Mouse (Mus musculus): Measurements from ENCODE around the gene Ank.
A peak's percentile ranks its signal among the peaks of the same experiment; 100 is the strongest.

The Ank gene

DNA sequence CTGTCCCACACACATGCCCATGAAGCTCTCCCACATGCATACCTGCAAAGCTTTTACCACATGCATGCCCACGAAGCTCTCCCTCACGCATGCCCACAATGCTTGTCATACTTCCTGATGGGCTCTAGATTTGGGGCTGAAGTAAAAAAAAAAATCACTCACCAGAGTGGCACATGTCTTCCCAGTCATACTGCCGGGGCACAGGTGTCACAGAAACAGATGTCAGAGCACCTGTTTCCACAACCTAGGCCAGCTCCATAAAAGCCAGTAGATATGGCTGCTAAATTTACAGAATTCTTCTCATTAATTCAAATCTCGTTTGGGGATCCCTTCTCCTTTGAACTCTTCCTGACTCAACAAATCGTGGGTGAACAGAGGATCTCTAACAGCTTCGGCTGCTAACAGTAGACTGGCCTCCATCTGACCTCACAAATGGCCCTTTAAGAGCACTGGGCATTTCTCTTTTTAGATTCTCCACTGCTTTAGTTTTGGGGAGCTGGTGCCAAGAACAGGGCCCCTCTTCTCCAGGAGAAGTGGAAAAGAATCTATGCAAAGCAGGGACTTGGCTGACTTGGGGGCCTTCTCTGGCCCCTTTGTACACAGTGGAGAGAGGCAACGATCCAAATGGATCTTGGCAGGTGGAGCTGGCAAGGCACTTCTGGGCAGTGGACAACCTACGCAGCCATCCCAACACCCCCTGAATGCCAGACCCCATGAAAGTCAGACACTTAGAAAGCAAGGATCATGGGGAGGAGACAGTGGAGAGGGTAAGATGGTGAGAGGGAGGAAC, 108.7 kb downstream of the Ank start:
- no peak for DNase-seq (ENCODE audit: low spot score in 2 of 2)

GRCm38 (mm10) chr15:27575932-27576331, 109.5 kb downstream of the Ank start:
- no peak for DNase-seq (ENCODE audit: low spot score in 2 of 2)

GRCm38 (mm10) chr15:27576886-27577285, 110.4 kb downstream of the Ank start:
- no peak for DNase-seq (ENCODE audit: low spot score in 2 of 2)

DNA sequence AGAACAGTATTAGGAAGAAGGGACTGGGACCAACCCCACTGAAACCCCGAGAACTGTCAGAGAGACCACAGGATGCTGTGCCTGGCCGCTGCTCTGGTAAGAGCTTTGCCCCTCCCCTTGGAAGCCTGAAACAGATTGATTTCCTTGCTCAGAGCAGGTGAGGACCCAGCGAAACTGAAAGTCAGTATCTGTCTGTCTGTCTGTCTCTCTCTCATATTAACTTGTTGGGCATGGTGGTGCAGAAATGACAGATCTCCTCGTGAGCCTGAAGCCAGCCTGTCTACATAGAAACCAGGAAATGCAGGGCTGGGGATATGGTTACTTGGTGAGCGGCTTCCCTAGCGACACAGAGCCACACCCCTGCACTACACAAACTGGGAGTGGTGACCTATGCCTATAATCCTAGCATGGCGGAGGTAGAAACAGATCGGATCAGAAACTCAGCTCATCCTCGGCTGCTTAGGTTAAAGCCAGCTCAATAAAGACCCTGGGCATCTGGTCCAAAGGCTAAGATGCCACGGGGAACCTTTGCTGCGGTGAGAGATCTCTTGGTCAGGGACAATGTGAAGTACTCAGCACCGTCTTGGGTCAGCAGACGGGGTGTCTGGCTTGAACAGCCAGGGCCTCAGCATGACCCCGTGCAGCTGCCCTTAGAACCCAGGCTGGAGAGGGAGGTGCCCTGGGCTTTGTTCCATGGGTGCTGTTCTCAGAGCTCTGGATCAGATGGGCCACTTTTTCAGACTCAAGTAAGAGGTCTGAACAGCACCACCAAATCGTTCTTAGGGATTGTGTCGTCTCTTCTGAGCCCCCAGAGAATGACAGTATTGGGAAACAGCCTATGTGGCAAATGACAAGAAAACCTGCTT, 111.7 kb downstream of the Ank start:
- no peak for DNase-seq (ENCODE audit: low spot score in 2 of 2)

DNA sequence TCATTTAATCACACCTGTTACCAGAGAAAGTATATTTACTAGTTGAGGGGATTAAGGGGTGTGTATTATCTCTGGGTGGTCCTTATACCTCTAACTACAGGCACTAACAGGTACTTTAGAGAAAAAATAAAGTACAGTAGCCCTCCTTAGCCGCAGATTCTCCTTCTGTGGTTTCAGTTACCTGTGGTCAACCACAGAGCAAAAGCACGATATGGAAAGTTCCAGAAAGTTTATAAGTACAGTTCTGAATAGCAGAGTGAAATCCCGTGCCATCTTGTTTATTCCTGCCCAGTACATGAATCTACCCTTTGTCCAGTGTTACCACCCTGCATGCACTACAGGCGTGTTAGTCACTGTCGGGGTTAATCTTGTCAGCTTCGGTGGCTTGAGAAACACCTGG, 112.4 kb downstream of the Ank start:
- no peak for DNase-seq (ENCODE audit: low spot score in 2 of 2)

GRCm38 (mm10) chr15:27579853-27580252, 113.4 kb downstream of the Ank start:
- DNase-seq (ENCODE audit: low spot score in 2 of 2): no peak

GRCm38 (mm10) chr15:27580771-27581170, 114.3 kb downstream of the Ank start:
- no peak for DNase-seq (ENCODE audit: low spot score in 2 of 2)

- no peak for DNase-seq (ENCODE audit: low spot score in 2 of 2)
These were observed 115.2 kb downstream of the Ank start for GRCm38 (mm10) chr15:27581640-27582039.

DNA sequence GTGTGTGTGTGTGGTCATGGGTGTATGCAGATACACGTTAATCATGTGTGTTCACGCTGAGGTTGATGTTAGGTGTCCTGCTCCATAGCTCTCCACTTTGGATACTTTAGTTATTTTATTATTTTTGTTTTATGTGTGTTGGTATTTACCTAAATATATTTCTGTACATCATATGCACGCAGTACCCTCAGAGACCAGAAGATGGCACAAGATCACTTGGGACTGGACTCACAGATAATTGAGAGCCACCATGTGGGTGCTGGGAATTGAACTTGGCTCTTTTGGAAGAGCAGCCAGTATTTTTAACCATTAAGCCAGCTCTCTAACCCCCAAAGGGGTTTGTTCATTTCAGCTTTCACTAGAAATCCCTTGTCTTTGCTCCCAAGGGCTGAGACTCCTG, 116.0 kb downstream of the Ank start:
- peak; percentile 37 to 69 for DNase-seq (ENCODE audit: low spot score in 2 of 2)

GRCm38 (mm10) chr15:27583042-27583441, 116.6 kb downstream of the Ank start:
- peak in 1 of 2 experiments; percentile 53 for DNase-seq (ENCODE audit: low spot score in 2 of 2)

DNA sequence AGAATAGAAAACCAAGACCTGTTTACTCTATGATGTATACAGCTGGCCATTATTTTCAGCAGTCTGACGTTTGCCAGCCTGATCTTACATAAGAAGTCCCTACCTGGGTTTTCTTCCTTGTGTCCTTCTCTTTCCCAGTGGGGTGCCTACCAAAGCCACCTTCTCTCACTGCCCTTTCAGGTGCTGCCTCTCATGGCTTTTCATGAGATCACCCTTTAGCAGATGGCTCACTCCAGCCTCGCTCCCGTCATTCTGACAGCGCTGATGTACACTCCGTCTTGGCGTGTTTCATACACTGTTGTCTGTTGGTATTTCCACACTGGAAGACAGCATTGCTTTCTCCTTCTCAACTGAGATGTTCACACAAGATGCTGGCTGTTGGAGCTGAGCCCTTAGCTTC, 117.1 kb downstream of the Ank start:
- DNase-seq (ENCODE audit: low spot score in 2 of 2): no peak

DNA sequence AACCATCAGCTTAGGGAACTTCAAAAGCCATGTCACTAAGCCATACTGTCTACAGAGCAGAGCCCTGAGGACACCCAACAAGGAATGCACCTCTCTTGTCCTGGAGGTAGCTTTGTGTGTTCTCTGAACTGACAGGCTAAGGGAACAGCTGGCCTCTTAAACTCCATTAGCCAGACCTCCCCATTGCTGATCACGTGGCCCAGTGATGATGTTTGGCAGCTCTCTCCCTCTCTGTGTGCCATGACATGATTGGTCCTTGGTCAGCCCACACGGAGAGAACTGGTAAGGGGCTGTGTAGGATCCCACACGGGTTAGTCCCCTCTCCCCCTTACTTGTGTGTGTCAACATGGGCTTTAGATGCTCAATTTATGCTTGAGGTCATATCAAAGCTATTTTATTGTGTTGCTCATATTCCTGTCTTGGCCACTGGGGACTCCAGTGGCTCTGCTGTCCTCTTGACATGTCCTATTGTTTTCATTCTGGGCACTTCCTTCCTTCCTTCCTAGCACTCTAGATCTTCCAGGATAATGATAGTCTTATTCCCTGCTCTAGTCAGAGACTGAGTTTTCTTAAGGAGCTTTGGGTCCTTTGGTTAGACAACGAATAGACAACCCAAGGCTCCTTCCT, 119.1 kb downstream of the Ank start:
- no peak for DNase-seq (ENCODE audit: low spot score in 2 of 2)

DNA sequence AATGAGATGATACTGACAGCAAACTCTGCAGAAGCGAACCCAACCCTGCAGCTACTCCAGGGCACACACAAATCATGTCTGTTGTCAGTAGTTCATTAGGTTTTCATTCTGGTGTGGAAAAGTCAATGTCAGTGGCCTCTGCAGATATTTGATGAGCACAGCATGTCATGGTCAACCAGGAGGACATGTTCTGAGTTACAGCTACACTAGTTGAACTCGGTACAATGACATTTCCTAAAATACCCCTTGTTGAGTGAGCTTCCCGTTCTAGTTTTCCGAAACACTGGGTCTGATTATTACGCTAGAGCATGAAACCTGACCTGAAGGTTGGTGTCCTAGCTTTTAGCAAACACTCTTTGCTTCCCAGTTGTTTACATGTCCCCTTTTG, 119.6 kb downstream of the Ank start:
- no peak for DNase-seq (ENCODE audit: low spot score in 2 of 2)

GRCm38 (mm10) chr15:27588087-27588826, 121.8 kb downstream of the Ank start:
- no peak for DNase-seq (ENCODE audit: low spot score in 2 of 2)

DNA sequence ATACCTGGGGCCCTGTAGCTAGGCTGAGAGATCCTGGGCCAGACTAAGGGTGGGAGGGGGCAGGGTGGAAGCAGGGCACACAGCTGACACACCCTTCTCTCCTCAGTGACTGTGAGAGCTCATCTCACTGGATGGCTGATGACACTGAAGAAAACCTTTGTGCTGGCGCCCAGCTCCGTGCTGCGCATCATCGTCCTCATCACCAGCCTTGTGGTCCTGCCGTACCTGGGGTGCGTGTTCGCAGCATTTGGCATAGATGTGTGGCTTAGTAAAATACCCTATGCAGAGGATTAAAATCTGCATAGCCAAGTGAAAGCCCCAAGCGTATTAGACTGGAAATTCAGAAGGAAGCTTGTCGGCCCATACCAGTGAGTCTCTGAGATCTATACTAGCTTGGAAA, 124.3 kb downstream of the Ank start:
- no peak for DNase-seq (ENCODE audit: low spot score in 2 of 2)

GRCm38 (mm10) chr15:27592620-27593320, 126.3 kb downstream of the Ank start:
- DNase-seq (ENCODE audit: low spot score in 2 of 2): no peak

DNA sequence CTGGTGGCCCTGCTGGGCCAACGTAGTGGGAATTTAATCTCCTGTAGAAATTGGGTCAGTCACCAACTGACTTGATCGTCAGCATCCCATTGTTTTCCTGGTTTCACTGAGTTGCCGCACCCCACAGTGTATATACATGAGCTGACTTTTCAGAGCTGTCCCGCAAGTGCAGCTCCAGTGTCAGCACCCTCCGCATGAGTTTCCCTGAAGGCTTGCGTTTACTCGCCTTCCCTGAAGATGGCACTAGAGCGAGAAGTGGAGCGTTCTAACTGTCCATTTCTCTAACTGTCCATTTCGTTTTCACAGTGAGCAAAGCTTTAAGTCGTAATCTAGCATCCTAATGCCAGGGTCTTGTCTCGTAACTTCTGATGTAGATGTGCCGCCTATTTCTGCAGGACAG, 127.2 kb downstream of the Ank start:
- peak in 1 of 2 experiments; percentile 27 for DNase-seq (ENCODE audit: low spot score in 2 of 2)

DNA sequence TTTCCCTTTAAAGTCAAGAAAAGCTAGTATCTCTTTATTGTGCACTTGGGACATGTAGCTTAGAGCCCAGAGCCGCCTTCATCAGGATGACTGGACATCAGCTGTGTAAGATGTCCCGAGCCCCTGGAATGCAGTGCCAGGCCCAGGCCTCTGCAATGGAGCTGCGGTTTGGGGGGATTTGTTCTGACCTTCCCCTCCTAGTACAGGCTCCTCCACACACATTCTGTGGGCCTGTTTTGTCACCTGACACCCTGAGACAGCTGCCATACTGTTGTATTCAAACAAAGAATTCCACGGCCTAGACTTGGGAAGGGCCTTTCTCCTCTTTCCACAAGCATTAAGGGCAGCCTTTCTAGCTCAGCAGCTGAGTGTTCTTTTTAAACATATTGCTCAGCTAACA, 128.5 kb downstream of the Ank start:
- no peak for DNase-seq (ENCODE audit: low spot score in 2 of 2)

- DNase-seq (ENCODE audit: low spot score in 2 of 2): no peak
These were observed 129.1 kb downstream of the Ank start for GRCm38 (mm10) chr15:27595560-27595959.

GRCm38 (mm10) chr15:27596463-27597140, 130.1 kb downstream of the Ank start:
- peak in 1 of 2 experiments; percentile 47 for DNase-seq (ENCODE audit: low spot score in 2 of 2)

GRCm38 (mm10) chr15:27597516-27597915, 131.0 kb downstream of the Ank start:
- no peak for DNase-seq (ENCODE audit: low spot score in 2 of 2)
